Mouse (Mus musculus): ENCODE data around the gene Micu1. TPM values are rescaled to one million over a fixed set of nuclear protein-coding genes. Genes with fewer than 3 reads are reported as not detected.
A peak's percentile ranks its signal among the peaks of the same experiment; 100 is the strongest.

Micu1 gene
- polyA plus RNA-seq, 1 experiment from 2014 or later: 40.1 TPM

- Histone ChIP-seq H3K9ac (ENCODE audit: low read depth, low read length) (peak overlapping the region; percentile 45; the same call in 1 of the 2 replicates), H3K4me2 (ENCODE audit: low read depth, low read length) (peak overlapping the region; percentile 54), H3K36me3 (ENCODE audit: control insufficient read depth, insufficient read depth) (peaks cover 7% of the 10 kb centered on the region; the same call in 1 of the 2 replicates), H3K9me3 (replicated peaks; ENCODE audit: control insufficient read depth, low read length) (no peaks in the 10 kb centered on the region), H3K27me3 (ENCODE audit: control insufficient read depth, insufficient read depth, low read depth, low read length) (no peaks in the 10 kb centered on the region), H3K4me3 (ENCODE audit: low read depth, low read length) (no peak overlapping the region), H3K27ac (ENCODE audit: low read length) (peak overlapping the region; percentile 94), H3K4me1 (ENCODE audit: control insufficient read depth, low read depth, low read length) (peaks cover 42% of the 10 kb centered on the region)
- ATAC-seq (ENCODE audit: low read depth): 0 out of 2 replicates have a peak, but pooled peaks have one; percentile 12
- WGBS (ENCODE audit: insufficient replicate concordance): 52% methylated on average over 10 of the region's 10 CpGs
Observed at GRCm38 (mm10) chr10:59800159-59800558, 97.9 kb downstream of the Micu1 start.

DNA sequence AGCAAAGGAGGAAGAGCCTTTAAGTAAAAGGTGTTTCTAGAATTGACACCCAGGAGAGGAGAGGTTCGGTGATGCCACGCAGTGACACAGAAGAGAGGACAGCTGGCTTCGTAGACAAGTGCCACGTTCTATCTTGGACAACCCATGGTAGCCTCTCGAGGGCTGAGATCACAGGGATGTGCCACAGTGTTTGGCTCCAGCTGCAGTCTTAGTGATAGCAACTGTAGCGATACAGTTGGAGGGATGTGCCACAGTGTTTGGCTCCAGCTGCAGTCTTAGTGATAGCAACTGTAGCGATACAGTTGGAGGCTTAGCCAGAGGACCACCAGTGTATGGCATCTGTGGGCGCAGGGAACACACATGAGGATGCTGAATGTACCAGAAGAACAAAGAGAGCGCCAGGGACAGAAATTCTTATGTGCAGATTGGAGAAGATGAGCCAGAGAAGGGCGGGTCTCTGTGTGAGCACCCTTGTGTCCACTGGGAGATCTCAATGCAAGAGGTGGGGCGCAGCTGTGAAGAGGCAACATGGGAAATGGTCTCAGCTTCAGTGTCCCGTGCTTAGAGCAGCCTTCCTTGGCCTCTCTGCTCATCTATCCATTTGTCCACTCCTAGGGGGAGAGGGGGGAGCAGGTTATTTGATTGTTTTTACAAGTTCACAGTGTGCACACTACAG is 98.7 kb downstream of the Micu1 start:
- H3K4me1 ChIP-seq (ENCODE audit: control insufficient read depth, low read depth, low read length): peaks cover 42% of the 10 kb centered on the region
- peak; percentile 99 for ATAC-seq (ENCODE audit: low read depth)

GRCm38 (mm10) chr10:59808677-59809076 is 106.4 kb downstream of the Micu1 start:
- Histone ChIP-seq H3K36me3 (ENCODE audit: control insufficient read depth, insufficient read depth) (peaks cover 3% of the 10 kb centered on the region; the same call in 1 of the 2 replicates), H3K4me2 (ENCODE audit: low read depth, low read length) (no peak overlapping the region), H3K4me1 (ENCODE audit: control insufficient read depth, low read depth, low read length) (peaks cover 7% of the 10 kb centered on the region), H3K9ac (ENCODE audit: low read depth, low read length) (no peak overlapping the region), H3K27ac (ENCODE audit: low read length) (no peak overlapping the region; the same call in 1 of the 2 replicates), H3K9me3 (replicated peaks; ENCODE audit: control insufficient read depth, low read length) (no peaks in the 10 kb centered on the region), H3K4me3 (ENCODE audit: low read depth, low read length) (no peak overlapping the region), H3K27me3 (ENCODE audit: control insufficient read depth, insufficient read depth, low read depth, low read length) (no peaks in the 10 kb centered on the region)
- 79% methylated on average over 4 of the region's 4 CpGs for WGBS (ENCODE audit: insufficient replicate concordance)
- ATAC-seq (ENCODE audit: low read depth): no peak

More for the DNA sequence above, 98.7 kb downstream of the Micu1 start:
- H3K27me3 ChIP-seq (ENCODE audit: control insufficient read depth, insufficient read depth, low read depth, low read length): no peaks in the 10 kb centered on the region
- peak overlapping the region; percentile 45 for H3K9ac ChIP-seq (ENCODE audit: low read depth, low read length)
- H3K9me3 ChIP-seq (replicated peaks; ENCODE audit: control insufficient read depth, low read length): no peaks in the 10 kb centered on the region
- peak overlapping the region; percentile 94 for H3K27ac ChIP-seq (ENCODE audit: low read length)
- 39% methylated on average over 12 of the region's 12 CpGs for WGBS (ENCODE audit: insufficient replicate concordance)
- H3K36me3 ChIP-seq (ENCODE audit: control insufficient read depth, insufficient read depth): peaks cover 6% of the 10 kb centered on the region; the same call in 1 of the 2 replicates
- peak overlapping the region; percentile 54 for H3K4me2 ChIP-seq (ENCODE audit: low read depth, low read length)
- 0 out of 2 replicates have a peak overlapping the region, but pooled peaks have one; percentile 22 for H3K4me3 ChIP-seq (ENCODE audit: low read depth, low read length)

- Histone ChIP-seq H3K4me2 (ENCODE audit: low read depth, low read length) (no peak overlapping the region), H3K4me1 (ENCODE audit: control insufficient read depth, low read depth, low read length) (peaks cover 19% of the 10 kb centered on the region), H3K4me3 (ENCODE audit: low read depth, low read length) (no peak overlapping the region), H3K36me3 (ENCODE audit: control insufficient read depth, insufficient read depth) (no peaks in the 10 kb centered on the region; the same call in 1 of the 2 replicates), H3K27ac (ENCODE audit: low read length) (no peak overlapping the region), H3K27me3 (ENCODE audit: control insufficient read depth, insufficient read depth, low read depth, low read length) (no peaks in the 10 kb centered on the region), H3K9me3 (replicated peaks; ENCODE audit: control insufficient read depth, low read length) (no peaks in the 10 kb centered on the region), H3K9ac (ENCODE audit: low read depth, low read length) (no peak overlapping the region)
- 75% methylated on average over 4 of the region's 4 CpGs for WGBS (ENCODE audit: insufficient replicate concordance)
- ATAC-seq (ENCODE audit: low read depth): no peak
Observed at GRCm38 (mm10) chr10:59809991-59810574, 107.8 kb downstream of the Micu1 start.

DNA sequence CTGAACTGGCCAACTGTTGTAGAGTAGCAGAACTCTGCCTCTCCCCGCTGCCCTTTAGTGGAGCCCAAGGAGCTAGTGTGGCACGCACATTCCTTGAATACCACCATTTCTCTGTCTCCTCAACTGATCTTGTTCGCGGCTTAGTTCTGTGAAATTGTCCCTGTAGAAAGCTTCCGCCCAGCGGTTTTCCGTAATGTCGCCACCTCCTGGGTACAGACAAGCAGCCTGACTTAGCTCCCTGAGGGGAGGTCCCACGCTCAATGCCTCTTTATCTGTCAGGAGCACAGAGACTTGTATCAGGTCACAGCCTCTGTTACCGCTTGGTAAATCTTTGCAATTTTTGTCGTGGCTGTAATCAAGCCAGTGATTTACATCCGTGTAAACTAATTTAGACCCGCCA is 110.7 kb downstream of the Micu1 start:
- 31% methylated on average over 13 of the region's 13 CpGs for WGBS (ENCODE audit: insufficient replicate concordance)
- Histone ChIP-seq H3K9me3 (replicated peaks; ENCODE audit: control insufficient read depth, low read length) (no peaks in the 10 kb centered on the region), H3K9ac (ENCODE audit: low read depth, low read length) (no peak overlapping the region), H3K4me2 (ENCODE audit: low read depth, low read length) (no peak overlapping the region), H3K36me3 (ENCODE audit: control insufficient read depth, insufficient read depth) (no peaks in the 10 kb centered on the region; the same call in 1 of the 2 replicates), H3K4me3 (ENCODE audit: low read depth, low read length) (no peak overlapping the region), H3K27ac (ENCODE audit: low read length) (no peak overlapping the region), H3K4me1 (ENCODE audit: control insufficient read depth, low read depth, low read length) (peaks cover 19% of the 10 kb centered on the region), H3K27me3 (ENCODE audit: control insufficient read depth, insufficient read depth, low read depth, low read length) (no peaks in the 10 kb centered on the region)
- no peak for ATAC-seq (ENCODE audit: low read depth)

DNA sequence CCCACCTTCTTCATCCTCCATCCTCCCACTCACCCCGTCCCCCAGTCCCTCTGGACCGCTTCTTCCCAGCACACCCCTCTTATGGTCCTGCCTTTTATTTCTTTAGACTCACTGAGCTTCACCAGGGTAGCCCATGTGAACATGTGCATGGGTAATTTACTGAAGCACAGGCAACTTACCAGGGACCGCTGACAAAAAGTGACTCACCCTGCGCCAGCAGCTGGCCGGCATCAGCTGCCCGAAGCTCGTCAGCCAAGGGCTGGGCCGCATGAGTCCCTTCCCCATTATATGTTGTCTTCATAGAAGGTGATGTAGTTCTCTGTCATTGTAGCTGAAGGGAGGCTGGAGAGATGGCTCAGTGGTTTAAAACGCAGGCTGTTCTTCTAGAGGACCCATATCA is 111.5 kb downstream of the Micu1 start:
- H3K27ac ChIP-seq (ENCODE audit: low read length): no peak overlapping the region
- no peak overlapping the region for H3K4me2 ChIP-seq (ENCODE audit: low read depth, low read length)
- H3K9me3 ChIP-seq (replicated peaks; ENCODE audit: control insufficient read depth, low read length): no peaks in the 10 kb centered on the region
- WGBS (ENCODE audit: insufficient replicate concordance): 91% methylated on average over 9 of the region's 9 CpGs
- H3K27me3 ChIP-seq (ENCODE audit: control insufficient read depth, insufficient read depth, low read depth, low read length): no peaks in the 10 kb centered on the region
- no peak overlapping the region for H3K9ac ChIP-seq (ENCODE audit: low read depth, low read length)
- no peaks in the 10 kb centered on the region; the same call in 1 of the 2 replicates for H3K36me3 ChIP-seq (ENCODE audit: control insufficient read depth, insufficient read depth)
- ATAC-seq (ENCODE audit: low read depth): no peak
- H3K4me3 ChIP-seq (ENCODE audit: low read depth, low read length): no peak overlapping the region
- peaks cover 19% of the 10 kb centered on the region for H3K4me1 ChIP-seq (ENCODE audit: control insufficient read depth, low read depth, low read length)

DNA sequence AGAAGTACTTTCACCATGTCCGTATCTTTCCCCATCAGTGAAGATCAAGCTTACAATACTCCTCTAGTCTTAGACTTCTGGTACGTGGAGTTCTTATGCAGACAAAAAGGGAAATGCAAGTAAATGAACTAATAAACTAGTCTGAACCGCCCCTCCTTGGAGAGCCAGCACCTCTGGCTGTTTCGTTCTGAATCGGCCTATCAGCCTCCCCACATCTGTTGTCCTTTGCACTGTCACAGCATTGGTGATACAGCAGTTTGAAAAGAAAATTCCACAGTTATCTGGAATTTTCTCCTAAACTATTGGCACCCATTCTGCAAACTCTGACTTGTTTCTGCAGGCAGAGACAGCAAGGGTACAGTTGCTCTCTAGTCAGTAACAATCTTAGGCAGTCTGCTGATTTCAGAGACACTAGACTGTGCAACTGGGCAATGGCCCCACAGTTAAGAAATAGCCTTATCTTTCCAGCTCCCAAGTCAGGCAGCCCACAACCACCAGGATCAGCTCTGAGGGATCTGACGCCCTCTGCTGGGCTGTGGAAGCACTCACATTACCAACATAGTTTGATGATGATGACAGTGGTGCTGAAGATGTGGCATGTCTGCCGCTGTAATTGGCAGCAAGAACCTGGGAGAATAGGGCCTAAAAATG is 112.4 kb downstream of the Micu1 start:
- ATAC-seq (ENCODE audit: low read depth): peak; percentile 69
- H3K9ac ChIP-seq (ENCODE audit: low read depth, low read length): no peak overlapping the region
- H3K4me2 ChIP-seq (ENCODE audit: low read depth, low read length): no peak overlapping the region
- no peaks in the 10 kb centered on the region for H3K36me3 ChIP-seq (ENCODE audit: control insufficient read depth, insufficient read depth)
- no peak overlapping the region for H3K4me3 ChIP-seq (ENCODE audit: low read depth, low read length)
- 52% methylated on average over 7 of the region's 7 CpGs for WGBS (ENCODE audit: insufficient replicate concordance)
- no peaks in the 10 kb centered on the region for H3K9me3 ChIP-seq (replicated peaks; ENCODE audit: control insufficient read depth, low read length)
- H3K4me1 ChIP-seq (ENCODE audit: control insufficient read depth, low read depth, low read length): peaks cover 18% of the 10 kb centered on the region
- H3K27me3 ChIP-seq (ENCODE audit: control insufficient read depth, insufficient read depth, low read depth, low read length): no peaks in the 10 kb centered on the region
- peak overlapping the region; percentile 5; the same call in 1 of the 2 replicates for H3K27ac ChIP-seq (ENCODE audit: low read length)

DNA sequence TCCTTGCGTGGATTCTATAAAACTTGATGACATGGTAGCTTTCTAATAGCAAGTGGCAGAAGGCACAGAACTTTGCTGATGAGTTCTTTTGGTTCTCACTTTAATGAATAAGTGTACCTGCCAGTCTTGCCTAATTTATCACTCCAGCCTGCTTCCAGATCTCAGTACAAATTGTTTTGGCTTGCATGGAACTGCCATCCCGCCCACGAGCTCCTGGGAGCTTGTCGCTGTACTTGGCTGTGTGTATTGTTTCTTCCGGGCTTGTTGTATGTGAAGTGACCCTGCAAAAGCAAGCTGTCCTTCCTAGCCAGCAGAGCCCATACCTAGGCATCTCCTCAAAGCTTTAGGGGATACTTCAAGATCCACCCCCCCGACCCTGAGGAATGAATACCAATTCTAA is 114.3 kb downstream of the Micu1 start:
- Histone ChIP-seq H3K36me3 (ENCODE audit: control insufficient read depth, insufficient read depth) (no peaks in the 10 kb centered on the region), H3K4me3 (ENCODE audit: low read depth, low read length) (no peak overlapping the region), H3K9me3 (replicated peaks; ENCODE audit: control insufficient read depth, low read length) (no peaks in the 10 kb centered on the region), H3K4me2 (ENCODE audit: low read depth, low read length) (no peak overlapping the region), H3K9ac (ENCODE audit: low read depth, low read length) (no peak overlapping the region), H3K27me3 (ENCODE audit: control insufficient read depth, insufficient read depth, low read depth, low read length) (no peaks in the 10 kb centered on the region), H3K4me1 (ENCODE audit: control insufficient read depth, low read depth, low read length) (peaks cover 12% of the 10 kb centered on the region), H3K27ac (ENCODE audit: low read length) (no peak overlapping the region)
- 83% methylated on average over 6 of the region's 6 CpGs for WGBS (ENCODE audit: insufficient replicate concordance)
- no peak for ATAC-seq (ENCODE audit: low read depth)

GRCm38 (mm10) chr10:59817528-59817927 is 115.3 kb downstream of the Micu1 start:
- WGBS (ENCODE audit: insufficient replicate concordance): 31% methylated on average over 2 of the region's 2 CpGs
- Histone ChIP-seq H3K27ac (ENCODE audit: low read length) (no peak overlapping the region), H3K4me3 (ENCODE audit: low read depth, low read length) (no peak overlapping the region), H3K9me3 (replicated peaks; ENCODE audit: control insufficient read depth, low read length) (no peaks in the 10 kb centered on the region), H3K27me3 (ENCODE audit: control insufficient read depth, insufficient read depth, low read depth, low read length) (no peaks in the 10 kb centered on the region), H3K4me2 (ENCODE audit: low read depth, low read length) (no peak overlapping the region), H3K36me3 (ENCODE audit: control insufficient read depth, insufficient read depth) (no peaks in the 10 kb centered on the region), H3K9ac (ENCODE audit: low read depth, low read length) (no peak overlapping the region), H3K4me1 (ENCODE audit: control insufficient read depth, low read depth, low read length) (peaks cover 12% of the 10 kb centered on the region)
- no peak for ATAC-seq (ENCODE audit: low read depth)
